Mouse (Mus musculus): ENCODE measurements around the gene Ctf1. TPM values are rescaled to one million over a fixed set of nuclear protein-coding genes. Genes with fewer than 3 reads are reported as not detected.
A peak's percentile ranks its signal among the peaks of the same experiment; 100 is the strongest.

Gene Ctf1
- polyA plus RNA-seq, 1 experiment from 2014 or later = 13.1 TPM

DNA sequence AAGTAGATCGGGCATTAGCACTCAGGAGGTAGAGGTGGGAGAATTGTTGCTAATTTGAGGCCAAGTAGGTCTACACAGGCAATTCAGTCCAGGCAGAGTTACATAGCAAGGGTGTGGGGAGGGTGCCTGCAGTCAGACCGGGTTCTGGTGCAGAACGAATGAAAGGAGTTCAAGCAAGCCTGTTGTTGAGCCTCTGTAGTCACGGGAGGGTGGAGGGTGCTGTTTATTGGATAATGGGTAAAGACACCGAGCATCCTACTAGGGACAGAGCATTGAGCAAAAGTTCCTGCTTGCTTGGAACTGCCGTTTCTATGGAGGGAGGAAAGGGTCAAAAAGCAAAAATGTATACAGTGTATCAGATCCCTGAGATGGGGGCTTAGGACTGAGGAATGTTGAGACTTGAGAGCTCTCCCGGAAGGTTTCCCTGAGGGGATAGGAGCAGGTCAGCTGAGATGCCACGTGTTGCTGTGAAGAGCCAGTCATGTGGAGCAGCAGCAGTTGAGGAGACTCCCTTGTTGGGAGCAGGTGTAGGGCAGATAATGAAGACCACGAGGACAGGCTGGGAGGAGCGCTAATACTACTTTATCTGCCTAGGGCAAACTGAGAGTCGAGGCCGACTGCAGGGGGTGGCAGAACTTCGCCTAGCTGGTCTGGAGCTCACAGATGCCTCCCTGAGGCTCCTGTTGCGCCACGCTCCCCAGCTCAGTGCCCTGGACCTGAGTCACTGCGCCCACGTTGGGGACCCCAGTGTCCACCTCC lies 54.5 kb downstream of the Ctf1 start:
- DNase-seq (ENCODE audit: low spot score) = no peak

MicroRNAs encoded within 50 kb of the gene (microRNA counts, 519-probe panel; counts per million panel counts)
- microRNA mmu-miR-762 = 473 counts per million, percentile 71 among the panel's probes with 10 or more counts

Small RNA genes lying within 50 kb of the gene (microRNA-seq; reads per million reads assigned to microRNA genes)
- not detected for gene Mir762 (ENCODE audit: borderline number of aligned reads)

Other genes starting within 250 kb of the Ctf1 start
- gene Fbrs, start 233.5 kb upstream of the Ctf1 start, polyA plus RNA-seq (2015; fragmentation: Nextera tagmentation; extraction: Ambion mirVana) = 14.6 and 20.0 TPM in 2 replicates
- 22.2 and 29.8 TPM in 2 replicates for gene Srcap, start 200.8 kb upstream of the Ctf1 start, polyA plus RNA-seq (2015; fragmentation: Nextera tagmentation; extraction: Ambion mirVana)
- gene Gm42715, start 193.2 kb upstream of the Ctf1 start, polyA plus RNA-seq (2015; fragmentation: Nextera tagmentation; extraction: Ambion mirVana) = 10.9 and 15.9 TPM in 2 replicates
- gene Tmem265, start 151.3 kb upstream of the Ctf1 start, polyA plus RNA-seq (2015; fragmentation: Nextera tagmentation; extraction: Ambion mirVana) = 10.8 and 16.1 TPM in 2 replicates
- 55.2 and 62.1 TPM in 2 replicates for gene Phkg2, start 139.4 kb upstream of the Ctf1 start, polyA plus RNA-seq (2015; fragmentation: Nextera tagmentation; extraction: Ambion mirVana)
- gene Ccdc189, start 124.1 kb upstream of the Ctf1 start, polyA plus RNA-seq (2015; fragmentation: Nextera tagmentation; extraction: Ambion mirVana) = 2.8 and 3.5 TPM in 2 replicates
- gene Rnf40, start 124.0 kb upstream of the Ctf1 start, polyA plus RNA-seq (2015; fragmentation: Nextera tagmentation; extraction: Ambion mirVana) = 42.5 and 44.3 TPM in 2 replicates
- 6.6 and 7.0 TPM in 2 replicates for gene Zfp629, start 96.9 kb upstream of the Ctf1 start, polyA plus RNA-seq (2015; fragmentation: Nextera tagmentation; extraction: Ambion mirVana)
- gene Bcl7c, start 3.8 kb upstream of the Ctf1 start, polyA plus RNA-seq (2015; fragmentation: Nextera tagmentation; extraction: Ambion mirVana) = 98.1 and 112 TPM in 2 replicates
- 0.06 TPM in 1 of 2 replicates, not detected in the other for gene Ctf2, start 19.4 kb downstream of the Ctf1 start, polyA plus RNA-seq (2015; fragmentation: Nextera tagmentation; extraction: Ambion mirVana)
- 1.6 and 1.7 TPM in 2 replicates for gene Fbxl19, start 31.8 kb downstream of the Ctf1 start, polyA plus RNA-seq (2015; fragmentation: Nextera tagmentation; extraction: Ambion mirVana)
- gene Orai3, start 57.1 kb downstream of the Ctf1 start, polyA plus RNA-seq (2015; fragmentation: Nextera tagmentation; extraction: Ambion mirVana) = 16.1 TPM in 2 replicates
- gene Setd1a, start 63.9 kb downstream of the Ctf1 start, polyA plus RNA-seq (2015; fragmentation: Nextera tagmentation; extraction: Ambion mirVana) = 18.2 and 21.1 TPM in 2 replicates
- gene Gm49388, start 72.9 kb downstream of the Ctf1 start, polyA plus RNA-seq (2015; fragmentation: Nextera tagmentation; extraction: Ambion mirVana) = not detected in 2 replicates
- gene Hsd3b7, start 87.9 kb downstream of the Ctf1 start, polyA plus RNA-seq (2015; fragmentation: Nextera tagmentation; extraction: Ambion mirVana) = 8.7 and 10.4 TPM in 2 replicates
- gene Stx4a, start 111.6 kb downstream of the Ctf1 start, polyA plus RNA-seq (2015; fragmentation: Nextera tagmentation; extraction: Ambion mirVana) = 48.9 and 50.5 TPM in 2 replicates
- 0.19 and 0.49 TPM in 2 replicates for gene Stx1b, start 111.8 kb downstream of the Ctf1 start, polyA plus RNA-seq (2015; fragmentation: Nextera tagmentation; extraction: Ambion mirVana)
- 12.9 and 13.8 TPM in 2 replicates for gene Zfp646, start 163.5 kb downstream of the Ctf1 start, polyA plus RNA-seq (2015; fragmentation: Nextera tagmentation; extraction: Ambion mirVana)
- 22.0 and 26.2 TPM in 2 replicates for gene Zfp668, start 164.1 kb downstream of the Ctf1 start, polyA plus RNA-seq (2015; fragmentation: Nextera tagmentation; extraction: Ambion mirVana)
- 0.39 and 0.57 TPM in 2 replicates for gene Prss53, start 178.2 kb downstream of the Ctf1 start, polyA plus RNA-seq (2015; fragmentation: Nextera tagmentation; extraction: Ambion mirVana)
- gene Gm21974, start 182.7 kb downstream of the Ctf1 start, polyA plus RNA-seq (2015; fragmentation: Nextera tagmentation; extraction: Ambion mirVana) = not detected in 2 replicates
- 47.0 and 54.5 TPM in 2 replicates for gene Vkorc1, start 182.9 kb downstream of the Ctf1 start, polyA plus RNA-seq (2015; fragmentation: Nextera tagmentation; extraction: Ambion mirVana)
- gene Bckdk, start 191.3 kb downstream of the Ctf1 start, polyA plus RNA-seq (2015; fragmentation: Nextera tagmentation; extraction: Ambion mirVana) = 80.5 and 87.0 TPM in 2 replicates
- gene Kat8, start 199.8 kb downstream of the Ctf1 start, polyA plus RNA-seq (2015; fragmentation: Nextera tagmentation; extraction: Ambion mirVana) = 40.7 and 43.0 TPM in 2 replicates
- 2.9 and 3.3 TPM in 2 replicates for gene Prss8, start 217.4 kb downstream of the Ctf1 start, polyA plus RNA-seq (2015; fragmentation: Nextera tagmentation; extraction: Ambion mirVana)
- gene Prss36, start 234.0 kb downstream of the Ctf1 start, polyA plus RNA-seq (2015; fragmentation: Nextera tagmentation; extraction: Ambion mirVana) = 7.8 and 11.1 TPM in 2 replicates